Mouse (Mus musculus): Measurements from ENCODE around the gene Gm49320. TPM values are rescaled to one million over a fixed set of nuclear protein-coding genes. Genes with fewer than 3 reads are reported as not detected.
A peak's percentile ranks its signal among the peaks of the same experiment; 100 is the strongest.

Gm49320 gene
- polyA plus RNA-seq, 1 experiment, result 1.2 TPM

GRCm38 (mm10) chr8:4245061-4245460 is 6.4 kb downstream of the Gm49320 start:
- 95% methylated on average over 5 of the region's 5 CpGs for WGBS
- H3K36me3 ChIP-seq (ENCODE audit: control insufficient read depth, insufficient read depth, low read length), result peaks cover 35% of the 10 kb centered on the region

GRCm38 (mm10) chr8:4245737-4246136 is 7.1 kb downstream of the Gm49320 start:
- Histone ChIP-seq H3K4me1 (ENCODE audit: control insufficient read depth, insufficient read depth, insufficient read length) (no peaks in the 10 kb centered on the region), H3K4me3 (ENCODE audit: extremely low read depth, insufficient read depth, insufficient read length) (no peak overlapping the region), H3K27me3 (ENCODE audit: control insufficient read depth, insufficient read depth, low read length) (no peaks in the 10 kb centered on the region), H3K36me3 (ENCODE audit: control insufficient read depth, insufficient read depth, low read length) (peaks cover 35% of the 10 kb centered on the region), H3K27ac (ENCODE audit: insufficient read depth, low read length) (no peak overlapping the region)
- DNase-seq (ENCODE audit: low read depth in 1 of 2, low spot score in 2 of 2), result no peak
- 85% methylated on average over 13 of the region's 13 CpGs for WGBS
- TF ChIP-seq POLR2A (IDR thresholded peaks at IDR 0.05; ENCODE audit: low read depth, low read length), result no peak
- no peak for TF ChIP-seq CTCF (IDR thresholded peaks at IDR 0.05; ENCODE audit: extremely low read depth, insufficient read depth, insufficient read length, insufficient replicate concordance)

More at GRCm38 (mm10) chr8:4245061-4245460, 6.4 kb downstream of the Gm49320 start:
- TF ChIP-seq CTCF (IDR thresholded peaks at IDR 0.05; ENCODE audit: extremely low read depth, insufficient read depth, insufficient read length, insufficient replicate concordance), result no peak
- TF ChIP-seq POLR2A (IDR thresholded peaks at IDR 0.05; ENCODE audit: low read depth, low read length), result no peak
- no peaks in the 10 kb centered on the region for H3K27me3 ChIP-seq (ENCODE audit: control insufficient read depth, insufficient read depth, low read length)
- peaks cover under 1% of the 10 kb centered on the region; the same call in 1 of the 2 replicates for H3K4me1 ChIP-seq (ENCODE audit: control insufficient read depth, insufficient read depth, insufficient read length)
- no peak overlapping the region for H3K4me3 ChIP-seq (ENCODE audit: extremely low read depth, insufficient read depth, insufficient read length)
- DNase-seq (ENCODE audit: low read depth in 1 of 2, low spot score in 2 of 2), result no peak
- H3K27ac ChIP-seq (ENCODE audit: insufficient read depth, low read length), result no peak overlapping the region

- no peak for DNase-seq (ENCODE audit: low read depth in 1 of 2, low spot score in 2 of 2)
- H3K27me3 ChIP-seq (ENCODE audit: control insufficient read depth, insufficient read depth, low read length), result no peaks in the 10 kb centered on the region
- H3K4me1 ChIP-seq (ENCODE audit: control insufficient read depth, insufficient read depth, insufficient read length), result no peaks in the 10 kb centered on the region
- H3K4me3 ChIP-seq (ENCODE audit: extremely low read depth, insufficient read depth, insufficient read length), result no peak overlapping the region
- peaks cover 35% of the 10 kb centered on the region for H3K36me3 ChIP-seq (ENCODE audit: control insufficient read depth, insufficient read depth, low read length)
- 85% methylated on average over 8 of the region's 8 CpGs for WGBS
- TF ChIP-seq CTCF (IDR thresholded peaks at IDR 0.05; ENCODE audit: extremely low read depth, insufficient read depth, insufficient read length, insufficient replicate concordance) (no peak), POLR2A (IDR thresholded peaks at IDR 0.05; ENCODE audit: low read depth, low read length) (no peak)
- no peak overlapping the region for H3K27ac ChIP-seq (ENCODE audit: insufficient read depth, low read length)
Measured at GRCm38 (mm10) chr8:4247241-4247640, 8.6 kb downstream of the Gm49320 start.

GRCm38 (mm10) chr8:4247951-4248540 is 9.4 kb downstream of the Gm49320 start, which contains the start of gene Tgfbr3l:
TSS of gene Tgfbr3l (plus strand) at chr8:4248214.
- H3K27ac ChIP-seq (ENCODE audit: insufficient read depth, low read length), result no peak within 1 kb of the TSS
- H3K27me3 ChIP-seq (ENCODE audit: control insufficient read depth, insufficient read depth, low read length), result no peaks in the 10 kb centered on the region
- 92% methylated on average over 15 of the region's 15 CpGs for WGBS
- no peak for DNase-seq (ENCODE audit: low read depth in 1 of 2, low spot score in 2 of 2)
- TF ChIP-seq POLR2A (IDR thresholded peaks at IDR 0.05; ENCODE audit: low read depth, low read length) (no peak), CTCF (IDR thresholded peaks at IDR 0.05; ENCODE audit: extremely low read depth, insufficient read depth, insufficient read length, insufficient replicate concordance) (no peak)
- peaks cover 2% of the 10 kb centered on the region; the same call in 1 of the 2 replicates for H3K4me1 ChIP-seq (ENCODE audit: control insufficient read depth, insufficient read depth, insufficient read length)
- H3K4me3 ChIP-seq (ENCODE audit: extremely low read depth, insufficient read depth, insufficient read length), result no peak within 1 kb of the TSS
- H3K36me3 ChIP-seq (ENCODE audit: control insufficient read depth, insufficient read depth, low read length), result peaks cover 33% of the 10 kb centered on the region

- 88% methylated on average over 29 of the region's 29 CpGs for WGBS
- H3K4me3 ChIP-seq (ENCODE audit: extremely low read depth, insufficient read depth, insufficient read length), result no peak overlapping the region
- H3K36me3 ChIP-seq (ENCODE audit: control insufficient read depth, insufficient read depth, low read length), result peaks cover 22% of the 10 kb centered on the region
- no peak for DNase-seq (ENCODE audit: low read depth in 1 of 2, low spot score in 2 of 2)
- TF ChIP-seq CTCF (IDR thresholded peaks at IDR 0.05; ENCODE audit: extremely low read depth, insufficient read depth, insufficient read length, insufficient replicate concordance) (no peak), POLR2A (IDR thresholded peaks at IDR 0.05; ENCODE audit: low read depth, low read length) (no peak)
- no peaks in the 10 kb centered on the region for H3K27me3 ChIP-seq (ENCODE audit: control insufficient read depth, insufficient read depth, low read length)
- H3K27ac ChIP-seq (ENCODE audit: insufficient read depth, low read length), result no peak overlapping the region
- peaks cover 4% of the 10 kb centered on the region; the same call in 1 of the 2 replicates for H3K4me1 ChIP-seq (ENCODE audit: control insufficient read depth, insufficient read depth, insufficient read length)
Measured at GRCm38 (mm10) chr8:4249213-4249612, 10.5 kb downstream of the Gm49320 start.

GRCm38 (mm10) chr8:4250306-4250970 is 11.8 kb downstream of the Gm49320 start:
- no peak overlapping the region for H3K27ac ChIP-seq (ENCODE audit: insufficient read depth, low read length)
- DNase-seq (ENCODE audit: low read depth in 1 of 2, low spot score in 2 of 2), result peak; percentile 52 to 82

More at GRCm38 (mm10) chr8:4250306-4250970, 11.8 kb downstream of the Gm49320 start:
- Histone ChIP-seq H3K4me3 (ENCODE audit: extremely low read depth, insufficient read depth, insufficient read length) (no peak overlapping the region), H3K4me1 (ENCODE audit: control insufficient read depth, insufficient read depth, insufficient read length) (peaks cover 4% of the 10 kb centered on the region; the same call in 1 of the 2 replicates), H3K36me3 (ENCODE audit: control insufficient read depth, insufficient read depth, low read length) (peaks cover 19% of the 10 kb centered on the region), H3K27me3 (ENCODE audit: control insufficient read depth, insufficient read depth, low read length) (no peaks in the 10 kb centered on the region)
- TF ChIP-seq CTCF (IDR thresholded peaks at IDR 0.05; ENCODE audit: extremely low read depth, insufficient read depth, insufficient read length, insufficient replicate concordance) (peak; percentile 87; the same call in 1 of the 2 replicates), POLR2A (IDR thresholded peaks at IDR 0.05; ENCODE audit: low read depth, low read length) (no peak)
- WGBS, result 55% methylated on average over 25 of the region's 26 CpGs

Data from spleen, adult 2 months (tissue).